Comparison of ENCODE assay signal across 12 mouse cellular contexts in genomic region chr7:142917659-142918058, GRCm38 (mm10). TPM values are rescaled to one million over a fixed set of nuclear protein-coding genes. Genes with fewer than 3 reads are reported as not detected.
"Had no signal": no experiment of that assay in that cellular context is flagged by ENCODE, and none has a peak within 500 bp of the region (broad histone marks: within the 10 kb centered on the region; RNA-seq: fewer than 3 reads in every experiment).

No protein-coding gene starts in this region.

- H3K27ac ChIP-seq: hindbrain, embryonic 14.5 days; intestine, embryonic 15.5 days; kidney, postnatal 0 days; left cerebral cortex, adult 2 months; liver, embryonic 13.5 days; midbrain, embryonic 13.5 days had no signal

- ATAC-seq: intestine, embryonic 15.5 days; liver, postnatal 0 days; midbrain, embryonic 13.5 days had no signal

- DNase-seq: kidney, adult 18-20 months; liver; liver, embryonic 13.5 days; liver, postnatal 0 days; right cerebral cortex, postnatal 25 days; thymus, adult 18-20 months; thymus, postnatal 14 days had no signal

- H3K4me1 ChIP-seq: liver, embryonic 13.5 days had no signal

- H3K9ac ChIP-seq: hindbrain, embryonic 14.5 days; intestine, embryonic 15.5 days; liver, embryonic 13.5 days; liver, postnatal 0 days; midbrain, embryonic 13.5 days had no signal

- H3K9me3 ChIP-seq: intestine, embryonic 15.5 days; liver, embryonic 13.5 days; midbrain, embryonic 13.5 days had no signal

- H3K4me3 ChIP-seq: intestine, embryonic 15.5 days; left cerebral cortex, adult 2 months; liver, embryonic 13.5 days; midbrain, embryonic 13.5 days had no signal

- H3K27me3 ChIP-seq: intestine, embryonic 15.5 days; midbrain, embryonic 13.5 days had no signal

- H3K36me3 ChIP-seq: intestine, embryonic 15.5 days; liver, embryonic 13.5 days; midbrain, embryonic 13.5 days had no signal

- H3K4me2 ChIP-seq: hindbrain, embryonic 14.5 days; intestine, embryonic 15.5 days; liver, embryonic 13.5 days; midbrain, embryonic 13.5 days had no signal

RNA-seq across cellular contexts. Expression of gene Th, which starts 13.3 kb away (rescaled TPM):
- polyA plus RNA-seq: liver, embryonic 13.5 days; liver, postnatal 0 days had no signal
